Mouse (Mus musculus): ENCODE data around the gene Arl1.
"Not testable (repeated sequence)": the region's sequence is repeated elsewhere in the genome, so short reads cannot be mapped to it uniquely, and the experiment has no call there.

The Arl1 gene

DNA sequence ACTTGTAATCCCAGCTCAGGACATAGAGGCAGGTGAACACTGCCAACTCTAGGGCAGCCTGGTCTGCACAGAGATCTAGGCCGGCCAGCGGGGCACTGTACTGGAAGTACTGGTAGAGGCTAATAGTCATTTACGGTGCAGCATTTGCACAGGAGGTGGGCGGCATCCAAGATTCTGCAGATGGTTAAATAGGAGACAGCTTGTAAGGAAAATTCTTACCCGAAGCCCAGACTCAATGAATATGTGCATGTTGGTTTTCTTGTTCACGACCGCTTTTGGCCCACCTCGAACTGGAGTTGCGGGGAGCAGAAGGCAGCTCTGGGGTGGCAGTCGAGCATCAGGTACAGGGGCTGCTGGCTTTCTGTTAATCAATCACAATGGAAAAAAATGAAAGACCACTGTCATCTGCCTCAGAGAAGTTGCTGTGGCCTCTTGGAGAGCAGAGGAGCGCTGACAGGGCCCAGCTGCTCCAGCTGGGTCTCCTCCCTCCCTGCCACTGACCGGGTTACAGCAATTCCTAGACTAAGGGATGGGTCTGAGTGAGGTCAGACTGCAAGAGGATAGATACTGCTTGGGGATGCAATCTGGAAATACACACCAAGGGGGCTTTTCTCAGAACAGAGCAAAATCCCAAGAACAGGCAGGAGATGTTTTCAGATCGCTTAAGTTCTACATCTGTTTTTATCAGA is 31.0 kb downstream of the Arl1 start:
- no peak for DNase-seq (ENCODE audit: low spot score in 2 of 2)

DNA sequence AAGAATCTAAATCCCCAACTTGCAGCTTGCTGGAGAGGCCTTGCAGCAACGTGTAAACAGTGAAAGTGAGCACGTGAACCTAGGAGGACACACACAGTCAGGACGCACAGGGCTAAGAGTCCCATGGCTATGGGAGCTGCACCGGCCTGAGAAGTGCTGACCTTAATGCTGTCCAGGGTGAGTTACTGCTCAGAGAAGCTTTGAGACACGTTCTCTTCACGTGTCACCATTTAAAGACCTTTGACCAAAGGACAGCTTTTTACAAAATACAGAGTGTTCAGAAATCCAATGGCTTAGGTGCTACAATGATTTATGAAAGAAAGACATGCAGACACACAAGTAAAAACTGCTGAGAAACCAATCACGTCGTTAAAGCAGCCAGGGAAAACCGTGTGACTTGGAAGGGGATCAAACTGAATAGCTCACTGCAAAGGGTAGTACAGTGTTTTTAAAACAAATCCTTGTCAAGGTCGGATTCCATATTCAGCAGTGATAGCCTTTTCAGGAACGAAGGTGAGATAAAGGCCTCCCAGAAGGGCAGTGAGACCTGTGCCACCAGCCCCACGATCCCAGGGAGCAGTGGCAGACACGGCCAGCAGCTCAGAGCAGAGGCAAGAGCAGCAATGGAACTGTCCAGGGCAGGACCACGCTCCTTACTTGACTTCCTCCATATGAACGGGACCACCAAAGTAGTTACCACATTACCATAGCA is 34.9 kb downstream of the Arl1 start:
- DNase-seq (ENCODE audit: low spot score in 2 of 2) = no peak

GRCm38 (mm10) chr10:88768961-88769360 is 38.3 kb downstream of the Arl1 start:
- DNase-seq (ENCODE audit: low spot score in 2 of 2) = no peak

DNA sequence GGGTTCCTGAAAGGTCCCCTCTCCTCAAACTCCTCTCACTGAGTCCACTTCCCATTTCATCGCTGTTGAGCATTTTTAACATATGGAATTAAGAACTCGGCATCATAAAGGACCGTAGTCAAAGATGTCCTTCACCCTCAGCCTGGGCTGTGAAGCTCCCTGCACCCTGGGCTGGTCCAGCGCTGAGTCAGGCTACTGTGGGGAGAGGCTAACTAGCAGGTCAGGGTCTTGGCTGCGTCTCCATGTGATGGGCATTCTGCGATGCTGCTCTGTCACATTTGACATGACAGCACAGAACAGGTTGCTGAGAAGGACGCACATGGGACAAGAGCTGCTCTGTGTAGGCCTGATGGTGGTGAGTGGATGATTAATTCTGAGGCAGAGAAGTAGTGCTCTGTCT is 39.0 kb downstream of the Arl1 start:
- DNase-seq (ENCODE audit: low spot score in 2 of 2) = no peak

- DNase-seq (ENCODE audit: low spot score in 2 of 2) = not testable (repeated sequence)
Measured at GRCm38 (mm10) chr10:88772965-88773364, 42.3 kb downstream of the Arl1 start.

DNA sequence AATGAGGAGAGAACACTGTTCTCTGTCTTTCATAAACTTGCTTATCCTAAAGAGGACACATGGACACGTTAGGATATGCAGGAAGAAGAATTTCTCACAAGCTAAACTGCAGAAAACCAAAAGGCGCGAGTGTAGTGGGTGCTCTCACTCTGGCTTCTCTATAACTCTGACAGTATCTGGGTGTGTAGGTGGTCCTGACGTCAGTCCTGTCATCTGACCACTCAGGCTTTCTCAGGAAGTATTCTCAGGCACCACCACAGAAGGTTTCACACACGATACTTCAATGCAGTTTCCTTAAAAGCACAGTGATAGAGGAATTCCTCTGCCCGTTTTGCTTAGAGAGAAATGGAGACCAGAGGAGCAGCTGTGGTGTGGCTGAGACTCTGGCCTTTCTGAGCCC is 45.5 kb downstream of the Arl1 start:
- no peak for DNase-seq (ENCODE audit: low spot score in 2 of 2)

DNA sequence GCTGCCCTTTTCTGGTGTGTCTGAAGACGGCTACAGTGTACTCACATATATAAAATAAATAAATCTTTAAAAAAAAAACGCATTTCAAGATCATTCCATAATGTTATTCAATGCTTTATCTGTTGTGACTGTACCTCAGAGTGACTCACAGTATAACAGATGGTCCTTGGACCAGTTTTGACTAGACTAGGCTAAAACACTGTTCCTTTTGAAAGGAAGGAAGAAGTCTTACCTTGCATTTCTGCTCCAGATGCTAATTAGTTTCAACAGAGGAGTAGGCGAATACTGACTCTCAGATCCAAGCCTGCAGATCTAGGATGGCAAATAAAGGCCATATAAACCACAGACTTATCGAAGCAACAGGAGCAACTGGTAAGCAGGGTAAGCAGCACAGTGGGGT is 50.1 kb downstream of the Arl1 start:
- no peak for DNase-seq (ENCODE audit: low spot score in 2 of 2)

- not testable (repeated sequence) for DNase-seq (ENCODE audit: low spot score in 2 of 2)
Measured at GRCm38 (mm10) chr10:88783135-88783534, 52.5 kb downstream of the Arl1 start.

DNA sequence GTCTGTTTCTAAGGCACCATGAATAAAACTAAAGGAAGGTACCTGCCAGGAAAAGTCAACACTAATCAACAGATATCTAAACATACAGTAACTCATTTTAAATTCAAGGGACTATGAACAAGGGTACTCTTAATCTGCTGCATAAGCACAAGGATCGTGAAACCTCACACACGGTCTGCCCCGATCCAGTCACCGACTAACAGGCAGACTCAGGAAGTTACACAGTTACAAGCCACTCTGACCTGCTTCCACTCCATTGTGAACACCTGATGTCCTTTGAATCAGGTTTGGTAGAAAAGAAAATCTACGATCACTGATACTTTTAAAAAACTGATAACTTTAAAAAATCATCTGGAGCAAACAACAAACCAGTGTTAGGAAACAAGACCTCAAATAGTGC is 53.3 kb downstream of the Arl1 start:
- DNase-seq (ENCODE audit: low spot score in 2 of 2) = no peak

GRCm38 (mm10) chr10:88784513-88784931 is 53.9 kb downstream of the Arl1 start:
- DNase-seq (ENCODE audit: low spot score in 2 of 2) = no peak

GRCm38 (mm10) chr10:88793671-88794070 is 63.0 kb downstream of the Arl1 start:
- DNase-seq (ENCODE audit: low spot score in 2 of 2) = no peak

Measured in spleen, postnatal 4 days (tissue).